Mouse (Mus musculus): Measurements from ENCODE around the gene Ugp2. TPM values are rescaled to one million over a fixed set of nuclear protein-coding genes. Genes with fewer than 3 reads are reported as not detected.

The Ugp2 gene
- polyA plus RNA-seq, 1 experiment from 2014 or later, result 83.6 TPM

DNA sequence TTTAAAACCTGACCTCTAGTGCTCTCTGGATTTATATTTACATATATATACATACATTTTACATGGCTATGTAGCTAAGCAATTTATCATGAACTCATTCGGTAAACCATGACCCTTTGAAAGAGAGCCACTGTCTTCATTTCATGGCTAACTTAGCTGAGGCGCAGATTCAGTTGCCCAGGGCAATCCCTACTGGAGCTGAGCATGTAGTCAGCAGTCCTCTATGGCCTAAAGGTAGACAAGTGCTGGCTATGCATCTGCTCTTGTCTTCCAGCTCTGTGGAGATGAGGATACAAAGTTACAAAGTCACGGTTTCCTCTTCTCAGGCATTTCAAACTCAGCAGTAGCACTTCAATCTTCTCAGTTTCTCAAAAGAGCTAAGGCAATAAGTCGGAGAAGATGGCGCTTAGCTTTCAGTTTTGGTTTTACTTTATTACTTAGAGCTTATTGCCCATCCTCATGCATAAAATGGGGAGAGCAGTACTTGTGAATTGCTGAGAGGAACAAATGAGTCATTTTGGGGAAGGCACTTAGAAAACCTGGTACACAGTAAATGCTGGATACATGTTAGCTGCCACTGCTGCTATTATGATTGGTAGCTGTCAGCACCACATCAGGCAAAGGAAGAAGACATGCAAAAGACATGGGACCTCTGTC is 38.2 kb downstream of the Ugp2 start:
- H3K4me2 ChIP-seq, result no peak overlapping the region
- H3K4me1 ChIP-seq (ENCODE audit: insufficient read depth), result no peaks in the 10 kb centered on the region
- no peak for TF ChIP-seq CTCF (IDR thresholded peaks at IDR 0.05; ENCODE audit: low read depth)
- 93% methylated on average over 5 of the region's 5 CpGs for WGBS
- H3K9ac ChIP-seq, result no peak overlapping the region
- H3K36me3 ChIP-seq (ENCODE audit: insufficient read depth), result peaks cover 36% of the 10 kb centered on the region
- H3K9me3 ChIP-seq (ENCODE audit: low read depth, low read length), result no peaks in the 10 kb centered on the region
- H3K27me3 ChIP-seq (ENCODE audit: insufficient read depth, low read length), result no peaks in the 10 kb centered on the region
- H3K27ac ChIP-seq (ENCODE audit: low read depth), result no peak overlapping the region
- H3K4me3 ChIP-seq (ENCODE audit: low read depth, low read length), result no peak overlapping the region
- ATAC-seq (ENCODE audit: insufficient read depth) (no peak), DNase-seq (no peak)

DNA sequence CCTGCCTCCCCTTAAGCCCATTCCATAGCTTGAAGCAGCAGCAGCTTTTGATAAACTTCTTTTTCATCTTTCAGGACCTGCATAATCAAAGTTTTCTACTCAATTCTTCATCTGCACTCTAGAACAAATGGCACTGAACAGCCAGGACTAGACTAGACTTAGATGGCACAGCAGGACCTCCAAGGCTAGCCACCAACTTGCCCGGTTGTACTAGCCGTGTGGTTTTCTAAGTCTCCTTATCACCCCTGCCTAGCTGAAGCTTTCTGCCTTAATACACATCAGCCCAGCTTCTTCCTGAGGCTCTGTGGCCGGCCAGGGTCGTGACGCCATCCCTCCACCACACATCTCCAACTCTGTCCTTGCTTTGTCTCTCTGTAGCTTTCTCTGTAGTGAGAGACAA is 42.9 kb downstream of the Ugp2 start:
- Histone ChIP-seq H3K4me1 (ENCODE audit: insufficient read depth) (no peaks in the 10 kb centered on the region), H3K27me3 (ENCODE audit: insufficient read depth, low read length) (no peaks in the 10 kb centered on the region), H3K9ac (no peak overlapping the region), H3K9me3 (ENCODE audit: low read depth, low read length) (no peaks in the 10 kb centered on the region), H3K27ac (ENCODE audit: low read depth) (no peak overlapping the region), H3K4me3 (ENCODE audit: low read depth, low read length) (no peak overlapping the region), H3K36me3 (ENCODE audit: insufficient read depth) (peaks cover 49% of the 10 kb centered on the region), H3K4me2 (no peak overlapping the region)
- ATAC-seq (ENCODE audit: insufficient read depth) (no peak), DNase-seq (no peak)
- 65% methylated on average over 5 of the region's 5 CpGs for WGBS
- no peak for TF ChIP-seq CTCF (IDR thresholded peaks at IDR 0.05; ENCODE audit: low read depth)

- H3K9me3 ChIP-seq (ENCODE audit: low read depth, low read length), result no peaks in the 10 kb centered on the region
- no peak overlapping the region for H3K4me3 ChIP-seq (ENCODE audit: low read depth, low read length)
- no peaks in the 10 kb centered on the region for H3K4me1 ChIP-seq (ENCODE audit: insufficient read depth)
- TF ChIP-seq CTCF (IDR thresholded peaks at IDR 0.05; ENCODE audit: low read depth), result no peak
- 83% methylated on average over 5 of the region's 5 CpGs for WGBS
- no peak overlapping the region for H3K9ac ChIP-seq
- no peak overlapping the region for H3K27ac ChIP-seq (ENCODE audit: low read depth)
- H3K27me3 ChIP-seq (ENCODE audit: insufficient read depth, low read length), result no peaks in the 10 kb centered on the region
- H3K4me2 ChIP-seq, result no peak overlapping the region
- DNase-seq (no peak), ATAC-seq (ENCODE audit: insufficient read depth) (no peak)
- peaks cover 42% of the 10 kb centered on the region for H3K36me3 ChIP-seq (ENCODE audit: insufficient read depth)
These were observed 43.5 kb downstream of the Ugp2 start for GRCm38 (mm10) chr11:21327486-21327885.

DNA sequence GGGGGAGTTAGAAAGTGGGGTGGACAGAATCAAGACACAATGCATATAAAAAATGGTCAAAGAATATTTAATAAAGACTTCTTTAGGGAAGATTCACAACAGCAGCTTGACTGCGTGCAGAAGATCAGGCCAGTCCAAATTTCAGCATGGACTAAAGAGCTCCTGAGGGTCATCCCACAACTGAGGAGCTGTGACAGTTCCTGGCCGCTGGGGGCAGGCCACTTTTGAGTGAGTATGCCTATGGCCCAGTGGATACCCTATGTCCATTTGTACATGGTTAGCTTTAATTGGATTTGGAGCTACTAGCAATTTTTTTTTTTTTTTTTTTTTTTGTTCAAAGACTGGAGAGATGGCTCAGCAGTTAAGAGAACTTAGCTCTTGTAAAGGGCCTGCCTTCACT is 44.2 kb downstream of the Ugp2 start:
- no peak overlapping the region for H3K4me3 ChIP-seq (ENCODE audit: low read depth, low read length)
- no peak overlapping the region for H3K4me2 ChIP-seq
- peaks cover 46% of the 10 kb centered on the region for H3K36me3 ChIP-seq (ENCODE audit: insufficient read depth)
- no peaks in the 10 kb centered on the region for H3K4me1 ChIP-seq (ENCODE audit: insufficient read depth)
- TF ChIP-seq CTCF (IDR thresholded peaks at IDR 0.05; ENCODE audit: low read depth), result peak; percentile 43
- no peak overlapping the region for H3K9ac ChIP-seq
- no peak overlapping the region for H3K27ac ChIP-seq (ENCODE audit: low read depth)
- ATAC-seq (ENCODE audit: insufficient read depth) (0 out of 2 replicates have a peak, but pooled peaks have one; percentile 52), DNase-seq (peak; percentile 38)
- H3K9me3 ChIP-seq (ENCODE audit: low read depth, low read length), result no peaks in the 10 kb centered on the region
- WGBS, result 64% methylated on average over 2 of the region's 2 CpGs
- H3K27me3 ChIP-seq (ENCODE audit: insufficient read depth, low read length), result no peaks in the 10 kb centered on the region

DNA sequence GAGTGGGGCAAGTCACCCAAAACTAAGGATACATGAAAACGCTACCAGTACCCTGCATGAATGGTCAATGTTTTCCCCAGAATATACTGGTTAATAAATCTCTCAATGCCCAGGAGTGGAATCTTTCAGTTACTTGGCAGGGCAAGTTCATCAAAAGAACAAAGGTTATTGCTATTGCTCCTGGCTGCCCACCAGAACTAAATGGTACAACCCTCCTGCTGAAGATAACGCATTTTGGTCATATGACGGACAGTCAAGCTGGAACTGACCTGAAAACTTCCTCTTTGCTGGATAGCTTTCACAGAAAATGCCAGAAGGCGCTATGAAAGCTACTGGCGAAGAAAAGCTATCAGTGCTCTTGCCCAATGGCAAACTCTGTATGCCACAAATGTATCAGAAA is 45.2 kb downstream of the Ugp2 start:
- Histone ChIP-seq H3K36me3 (ENCODE audit: insufficient read depth) (peaks cover 50% of the 10 kb centered on the region), H3K27ac (ENCODE audit: low read depth) (no peak overlapping the region), H3K27me3 (ENCODE audit: insufficient read depth, low read length) (no peaks in the 10 kb centered on the region), H3K4me3 (ENCODE audit: low read depth, low read length) (no peak overlapping the region), H3K4me1 (ENCODE audit: insufficient read depth) (no peaks in the 10 kb centered on the region), H3K9me3 (ENCODE audit: low read depth, low read length) (no peaks in the 10 kb centered on the region), H3K9ac (no peak overlapping the region), H3K4me2 (no peak overlapping the region)
- ATAC-seq (ENCODE audit: insufficient read depth) (no peak), DNase-seq (no peak)
- WGBS, result 95% methylated on average over 5 of the region's 5 CpGs
- TF ChIP-seq CTCF (IDR thresholded peaks at IDR 0.05; ENCODE audit: low read depth), result no peak

GRCm38 (mm10) chr11:21322349-21322748 is 48.7 kb downstream of the Ugp2 start:
- Histone ChIP-seq H3K27ac (ENCODE audit: low read depth) (no peak overlapping the region), H3K9ac (no peak overlapping the region), H3K4me3 (ENCODE audit: low read depth, low read length) (no peak overlapping the region), H3K36me3 (ENCODE audit: insufficient read depth) (peaks cover 41% of the 10 kb centered on the region), H3K4me2 (no peak overlapping the region), H3K4me1 (ENCODE audit: insufficient read depth) (no peaks in the 10 kb centered on the region), H3K9me3 (ENCODE audit: low read depth, low read length) (no peaks in the 10 kb centered on the region), H3K27me3 (ENCODE audit: insufficient read depth, low read length) (no peaks in the 10 kb centered on the region)
- DNase-seq, result no peak
- no peak for ATAC-seq (ENCODE audit: insufficient read depth)
- 76% methylated on average over 3 of the region's 3 CpGs for WGBS
- 0 out of 2 replicates have a peak, but pooled peaks have one; percentile 8 for TF ChIP-seq CTCF (IDR thresholded peaks at IDR 0.05; ENCODE audit: low read depth)

- TF ChIP-seq CTCF (IDR thresholded peaks at IDR 0.05; ENCODE audit: low read depth), result no peak
- H3K36me3 ChIP-seq (ENCODE audit: insufficient read depth), result peaks cover 41% of the 10 kb centered on the region
- H3K9ac ChIP-seq, result no peak overlapping the region
- no peaks in the 10 kb centered on the region for H3K9me3 ChIP-seq (ENCODE audit: low read depth, low read length)
- no peaks in the 10 kb centered on the region for H3K4me1 ChIP-seq (ENCODE audit: insufficient read depth)
- ATAC-seq (ENCODE audit: insufficient read depth) (no peak), DNase-seq (no peak)
- 21% methylated on average over 3 of the region's 3 CpGs for WGBS
- H3K4me3 ChIP-seq (ENCODE audit: low read depth, low read length), result no peak overlapping the region
- H3K4me2 ChIP-seq, result no peak overlapping the region
- no peaks in the 10 kb centered on the region for H3K27me3 ChIP-seq (ENCODE audit: insufficient read depth, low read length)
- H3K27ac ChIP-seq (ENCODE audit: low read depth), result no peak overlapping the region
These were observed 49.4 kb downstream of the Ugp2 start for GRCm38 (mm10) chr11:21321577-21321976.
